Mouse (Mus musculus) induced T-regulatory cell, adult 2 months (primary cell): ENCODE measurements around the gene Chaf1a.

Experiments
- DNase-seq: peaks from one replicate; pipeline ENCODE4 v3.0.0-alpha.2; 2012; ENCODE audit warnings: low read depth

Chaf1a gene

GRCm38 (mm10) chr17:56020400-56021084 lies 19.7 kb upstream of the Chaf1a start:
- no peak for DNase-seq

- peak; percentile 70 for DNase-seq
These were observed 18.9 kb upstream of the Chaf1a start for GRCm38 (mm10) chr17:56021161-56021910.

GRCm38 (mm10) chr17:56022131-56022988 lies 17.9 kb upstream of the Chaf1a start:
- DNase-seq: no peak

- no peak for DNase-seq
These were observed 17.3 kb upstream of the Chaf1a start for GRCm38 (mm10) chr17:56022989-56023290.

- DNase-seq: peak; percentile 46
These were observed 16.9 kb upstream of the Chaf1a start for GRCm38 (mm10) chr17:56023386-56023785.

- no peak for DNase-seq
These were observed 15.8 kb upstream of the Chaf1a start for GRCm38 (mm10) chr17:56024476-56024875.

- no peak for DNase-seq
These were observed 15.3 kb upstream of the Chaf1a start for GRCm38 (mm10) chr17:56024931-56025330.

- no peak for DNase-seq
These were observed 13.9 kb upstream of the Chaf1a start for GRCm38 (mm10) chr17:56026303-56026702.

GRCm38 (mm10) chr17:56026881-56027280 lies 13.4 kb upstream of the Chaf1a start:
- no peak for DNase-seq

- no peak for DNase-seq
These were observed 12.3 kb upstream of the Chaf1a start for GRCm38 (mm10) chr17:56027801-56028441.

- no peak for DNase-seq
These were observed 9.9 kb upstream of the Chaf1a start for GRCm38 (mm10) chr17:56030238-56030870.

GRCm38 (mm10) chr17:56030919-56031318 lies 9.3 kb upstream of the Chaf1a start:
- DNase-seq: no peak

- no peak for DNase-seq
These were observed 8.8 kb upstream of the Chaf1a start for GRCm38 (mm10) chr17:56031431-56031830.

- no peak for DNase-seq
These were observed 8.0 kb upstream of the Chaf1a start for GRCm38 (mm10) chr17:56032127-56032733.

GRCm38 (mm10) chr17:56032831-56033230 lies 7.4 kb upstream of the Chaf1a start:
- DNase-seq: peak; percentile 55

- peak; percentile 62 for DNase-seq
These were observed 6.1 kb upstream of the Chaf1a start for GRCm38 (mm10) chr17:56034040-56034725.

GRCm38 (mm10) chr17:56034726-56035100 lies 5.5 kb upstream of the Chaf1a start:
- no peak for DNase-seq

- DNase-seq: peak; percentile 53
These were observed 5.0 kb upstream of the Chaf1a start for GRCm38 (mm10) chr17:56035216-56035615.

GRCm38 (mm10) chr17:56036176-56036900 lies 3.9 kb upstream of the Chaf1a start, which contains the start of gene Sh3gl1:
Sh3gl1 (minus strand) TSS chr17:56036635.
- DNase-seq: peak; percentile 100

GRCm38 (mm10) chr17:56036901-56037287 lies 3.3 kb upstream of the Chaf1a start:
- DNase-seq: no peak
